Mouse (Mus musculus) embryonic facial prominence, embryonic 15.5 days (tissue): Measurements from ENCODE around the gene Rho. TPM values are rescaled to one million over a fixed set of nuclear protein-coding genes. Genes with fewer than 3 reads are reported as not detected.
A peak's percentile ranks its signal among the peaks of the same experiment; 100 is the strongest.

ENCODE experiments used
- ATAC-seq: fragments of 200-750 bp; cut with Nextera tagmentation; 2 replicates; pipeline ENCODE4 v1.8.0; 2017; ENCODE audit warnings: low read depth, moderate TSS enrichment; ENCODE audit not compliant: insufficient number of reproducible peaks, low FRiP score, low TSS enrichment
- H3K27ac ChIP-seq: fragments of 300-500 bp; sonication (generic); replicated peaks from 2 replicates; pipeline ENCODE4 v1.5.1; 2015; ENCODE audit warnings: mild to moderate bottlenecking, inconsistent platforms
- H3K27me3 ChIP-seq: fragments of 300-500 bp; sonication (generic); 2 replicates; pipeline ENCODE4 v1.6.1; 2015; ENCODE audit warnings: inconsistent platforms
- H3K36me3 ChIP-seq: fragments of 300-500 bp; sonication (generic); 2 replicates; pipeline ENCODE4 v1.6.1; 2015; ENCODE audit warnings: mild to moderate bottlenecking, inconsistent platforms
- H3K4me1 ChIP-seq: fragments of 300-500 bp; sonication (generic); 2 replicates; pipeline ENCODE4 v1.6.1; 2015; ENCODE audit warnings: inconsistent platforms
- H3K4me2 ChIP-seq: fragments of 300-500 bp; sonication (generic); replicated peaks from 2 replicates; pipeline ENCODE4 v1.6.1; 2015; ENCODE audit warnings: mild to moderate bottlenecking, inconsistent platforms
- H3K4me3 ChIP-seq: fragments of 300-500 bp; sonication (generic); replicated peaks from 2 replicates; pipeline ENCODE4 v1.5.1; 2015; ENCODE audit warnings: mild to moderate bottlenecking, inconsistent platforms
- H3K9ac ChIP-seq: fragments of 300-500 bp; sonication (generic); 2 replicates; pipeline ENCODE4 v1.6.1; 2015; ENCODE audit warnings: inconsistent platforms
- H3K9me3 ChIP-seq: fragments of 300-500 bp; sonication (generic); replicated peaks from 2 replicates; pipeline ENCODE4 v1.6.1; 2016; ENCODE audit warnings: inconsistent platforms
- WGBS: fragments of 180-500 bp; shearing (Covaris S2); methylation state at CpG from one replicate; pipeline ENCODE4 v1.1.7; 2015; 5-methylcytosine and 5-hydroxymethylcytosine counted together
- polyA plus RNA-seq: library from polyadenylated mRNA; unstranded; fragments of >200 nt; fragmentation: Nextera tagmentation; extraction: Ambion mirVana; gene quantifications from 2 replicates; pipeline ENCODE4 v1.2.1, GENCODE M21; 2015

Rho gene
- polyA plus RNA-seq, 1 experiment from 2014 or later = 0.53 TPM

DNA sequence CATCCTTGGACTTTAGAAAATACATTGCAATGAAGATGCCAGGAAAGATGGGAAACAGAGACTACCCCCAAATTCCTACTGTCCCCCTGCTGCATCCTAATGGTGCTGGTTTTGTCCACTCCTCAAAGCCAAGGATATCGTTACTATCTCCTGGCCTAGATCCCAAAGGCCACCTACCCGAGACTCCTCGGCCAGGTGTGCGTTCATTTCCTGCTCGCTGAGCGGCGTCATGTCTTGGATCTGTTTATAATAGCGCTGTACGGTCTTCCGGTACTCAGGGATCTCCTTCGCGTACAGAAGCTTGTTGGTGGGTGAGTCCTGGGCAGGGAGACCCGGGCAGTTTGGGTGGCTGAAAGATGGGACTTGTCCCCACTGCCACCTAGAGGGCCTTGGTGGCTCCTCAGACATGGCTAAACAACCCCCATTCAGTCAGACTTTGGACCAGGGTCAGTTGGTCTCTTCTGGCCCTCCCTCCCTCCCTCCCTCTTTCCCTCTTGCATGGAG, 24.9 kb downstream of the Rho start:
- peaks cover 78% of the 10 kb centered on the region for H3K4me1 ChIP-seq

DNA sequence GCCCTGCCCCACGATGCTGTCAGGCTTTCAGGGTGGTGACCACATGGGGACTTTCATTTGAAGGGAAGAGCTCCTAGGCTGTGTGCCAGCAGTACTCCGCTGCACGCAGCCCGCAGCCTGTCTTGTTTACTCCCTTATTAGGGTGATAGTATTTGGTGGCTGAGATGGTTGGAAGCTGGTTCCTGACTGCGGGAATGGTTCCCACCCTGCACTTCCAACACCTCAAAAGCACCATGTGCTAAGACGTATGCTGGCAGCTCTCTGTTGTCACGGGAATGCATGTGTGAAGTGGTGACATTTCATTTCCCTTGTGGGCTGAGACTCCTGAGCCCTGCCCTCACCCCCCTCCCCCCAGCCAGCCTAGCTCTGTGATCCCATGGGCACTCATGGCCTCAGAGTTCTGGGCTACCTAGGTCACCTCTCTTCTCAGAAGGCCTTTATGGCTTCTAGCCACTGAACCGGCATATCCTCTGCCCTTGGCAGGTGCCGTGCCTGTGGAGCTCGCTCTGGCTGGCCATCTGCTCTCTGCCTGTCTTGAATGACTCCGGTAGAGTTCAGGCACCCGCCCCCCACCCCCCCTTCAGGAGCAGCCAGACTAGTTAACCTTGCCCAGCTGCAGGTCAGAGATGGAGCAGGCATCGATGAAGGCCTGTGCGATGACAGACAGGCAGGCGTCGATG, 25.5 kb downstream of the Rho start:
- H3K36me3 ChIP-seq = 0 out of 2 replicates have a peak, but pooled peaks cover 12% of the 10 kb centered on the region
- H3K9me3 ChIP-seq = no peaks in the 10 kb centered on the region
- peak overlapping the region; percentile 80 for H3K27ac ChIP-seq
- peaks cover 83% of the 10 kb centered on the region for H3K4me1 ChIP-seq
- ATAC-seq = no peak
- H3K9ac ChIP-seq = no peak overlapping the region
- WGBS = 28% methylated on average over 15 of the region's 16 CpGs
- no peaks in the 10 kb centered on the region for H3K27me3 ChIP-seq
- no peak overlapping the region for H3K4me2 ChIP-seq
- H3K4me3 ChIP-seq = no peak overlapping the region

More for the DNA sequence above, 24.9 kb downstream of the Rho start:
- ATAC-seq = no peak
- Histone ChIP-seq H3K9ac (peak overlapping the region; percentile 19; the same call in 1 of the 2 replicates), H3K9me3 (no peaks in the 10 kb centered on the region; the same call in 1 of the 2 replicates), H3K4me3 (no peak overlapping the region), H3K36me3 (0 out of 2 replicates have a peak, but pooled peaks cover 11% of the 10 kb centered on the region), H3K27me3 (no peaks in the 10 kb centered on the region), H3K4me2 (no peak overlapping the region), H3K27ac (peak overlapping the region; percentile 48; the same call in 1 of the 2 replicates)
- WGBS = 80% methylated on average over 13 of the region's 13 CpGs

GRCm38 (mm10) chr6:115957681-115958080, 26.1 kb downstream of the Rho start:
- WGBS = 17% methylated on average over 6 of the region's 6 CpGs
- Histone ChIP-seq H3K4me2 (no peak overlapping the region), H3K27me3 (no peaks in the 10 kb centered on the region), H3K36me3 (peaks cover 18% of the 10 kb centered on the region; the same call in 1 of the 2 replicates), H3K4me1 (peaks cover 89% of the 10 kb centered on the region), H3K4me3 (no peak overlapping the region), H3K9ac (no peak overlapping the region), H3K9me3 (no peaks in the 10 kb centered on the region), H3K27ac (peak overlapping the region; percentile 80)
- ATAC-seq = peak; percentile 49

- Histone ChIP-seq H3K4me1 (peaks cover 89% of the 10 kb centered on the region), H3K36me3 (peaks cover 24% of the 10 kb centered on the region; the same call in 1 of the 2 replicates), H3K27ac (peak overlapping the region; percentile 80), H3K9ac (no peak overlapping the region), H3K27me3 (no peaks in the 10 kb centered on the region), H3K9me3 (no peaks in the 10 kb centered on the region), H3K4me3 (no peak overlapping the region), H3K4me2 (no peak overlapping the region)
- 85% methylated on average over 9 of the region's 9 CpGs for WGBS
- no peak for ATAC-seq
Observed at GRCm38 (mm10) chr6:115958445-115958844, 26.9 kb downstream of the Rho start.

- Histone ChIP-seq H3K9ac (no peak overlapping the region), H3K27ac (peak overlapping the region; percentile 74), H3K9me3 (no peaks in the 10 kb centered on the region), H3K4me1 (peaks cover 81% of the 10 kb centered on the region), H3K4me2 (no peak overlapping the region), H3K4me3 (no peak overlapping the region), H3K36me3 (peaks cover 24% of the 10 kb centered on the region; the same call in 1 of the 2 replicates), H3K27me3 (no peaks in the 10 kb centered on the region)
- WGBS = 51% methylated on average over 7 of the region's 7 CpGs
- peak; percentile 25; the same call in 1 of the 2 replicates for ATAC-seq
Observed at GRCm38 (mm10) chr6:115959151-115959691, 27.7 kb downstream of the Rho start.

GRCm38 (mm10) chr6:115960322-115960721, 28.8 kb downstream of the Rho start:
- no peak for ATAC-seq
- peaks cover 24% of the 10 kb centered on the region for H3K36me3 ChIP-seq
- no peak overlapping the region for H3K4me2 ChIP-seq
- H3K27ac ChIP-seq = peak overlapping the region; percentile 28; the same call in 1 of the 2 replicates
- 92% methylated on average over 19 of the region's 19 CpGs for WGBS
- H3K4me1 ChIP-seq = peaks cover 70% of the 10 kb centered on the region
- no peak overlapping the region for H3K9ac ChIP-seq
- no peak overlapping the region for H3K4me3 ChIP-seq
- H3K27me3 ChIP-seq = no peaks in the 10 kb centered on the region
- no peaks in the 10 kb centered on the region for H3K9me3 ChIP-seq

DNA sequence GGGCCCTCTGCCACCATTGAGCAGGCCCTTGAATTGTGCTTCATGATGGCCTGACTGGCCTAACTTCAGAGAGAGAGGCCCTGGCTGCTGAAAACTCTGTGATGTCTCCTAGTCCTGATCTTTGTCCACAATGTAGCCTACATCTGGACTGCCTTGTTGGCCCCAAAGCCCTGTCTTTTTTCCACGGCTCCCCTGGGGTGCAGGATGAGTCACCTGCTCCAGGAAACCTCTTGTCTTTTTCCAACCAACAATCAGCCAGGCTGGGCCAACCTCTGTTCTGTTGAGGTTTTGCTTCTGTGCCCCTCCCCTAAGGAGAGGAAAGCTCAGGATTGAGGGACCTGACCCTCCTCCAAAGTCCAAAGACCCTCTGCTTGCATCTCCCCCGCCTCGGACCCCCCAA, 30.2 kb downstream of the Rho start:
- H3K9ac ChIP-seq = no peak overlapping the region
- 83% methylated on average over 3 of the region's 3 CpGs for WGBS
- H3K9me3 ChIP-seq = no peaks in the 10 kb centered on the region
- H3K36me3 ChIP-seq = peaks cover 39% of the 10 kb centered on the region
- H3K4me1 ChIP-seq = peaks cover 58% of the 10 kb centered on the region
- no peak overlapping the region for H3K4me2 ChIP-seq
- peak overlapping the region; percentile 39; the same call in 1 of the 2 replicates for H3K27ac ChIP-seq
- no peak overlapping the region for H3K4me3 ChIP-seq
- no peak for ATAC-seq
- H3K27me3 ChIP-seq = no peaks in the 10 kb centered on the region

DNA sequence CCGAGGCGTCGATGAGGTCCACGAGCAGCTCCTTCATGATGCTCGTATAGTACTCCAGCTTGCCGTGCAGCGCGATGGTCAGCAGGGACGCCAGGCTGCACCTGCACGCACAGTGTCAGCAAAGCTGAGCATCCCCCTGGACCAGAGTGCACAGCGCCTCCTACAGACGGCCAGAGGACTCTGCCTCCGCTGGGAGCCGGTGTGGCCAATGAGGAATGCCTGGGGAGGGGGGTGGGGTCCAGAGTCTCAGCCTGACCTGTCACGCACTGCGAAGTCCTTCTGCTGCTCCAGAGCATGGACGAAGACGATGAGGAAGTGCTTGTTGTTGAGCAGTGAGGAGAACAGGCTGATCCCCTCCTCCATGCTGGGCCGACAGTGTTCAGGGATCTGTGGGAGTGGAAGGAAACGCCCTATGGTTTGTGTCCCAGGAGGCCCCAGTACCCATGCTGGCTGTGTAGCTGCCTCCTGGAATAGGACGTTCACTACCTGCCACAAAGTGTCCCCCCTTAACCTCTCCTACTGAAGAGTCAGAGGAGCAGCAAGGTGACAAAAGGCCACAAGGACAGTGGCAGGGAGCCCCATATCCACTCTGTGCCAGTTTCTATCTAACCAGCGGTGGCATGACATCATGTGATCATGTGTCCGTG, 31.0 kb downstream of the Rho start:
- WGBS = 45% methylated on average over 23 of the region's 23 CpGs
- Histone ChIP-seq H3K9me3 (no peaks in the 10 kb centered on the region), H3K9ac (no peak overlapping the region), H3K4me1 (peaks cover 50% of the 10 kb centered on the region), H3K4me2 (no peak overlapping the region), H3K27me3 (no peaks in the 10 kb centered on the region), H3K36me3 (peaks cover 47% of the 10 kb centered on the region), H3K27ac (no peak overlapping the region), H3K4me3 (no peak overlapping the region)
- ATAC-seq = no peak

DNA sequence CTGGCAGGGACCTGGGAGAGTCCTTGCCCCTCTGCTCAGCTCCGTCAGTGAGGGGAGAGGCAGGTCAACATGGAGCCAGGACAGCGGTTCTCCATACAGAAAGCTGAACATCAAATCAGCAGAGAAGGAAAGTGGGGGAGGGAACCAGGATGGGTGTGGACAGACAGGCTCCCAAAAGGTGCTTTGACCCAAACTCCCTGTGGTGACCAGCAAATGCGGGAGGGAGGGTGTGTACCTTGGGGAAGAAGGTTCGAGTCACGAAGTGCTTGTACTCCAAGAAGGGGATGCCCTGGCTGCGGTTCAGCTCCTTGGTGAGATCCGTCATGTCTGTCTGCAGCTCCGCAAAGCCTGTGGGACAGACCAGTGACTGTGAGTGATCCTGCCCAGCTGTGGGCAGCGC, 32.1 kb downstream of the Rho start:
- Histone ChIP-seq H3K27me3 (no peaks in the 10 kb centered on the region), H3K27ac (no peak overlapping the region), H3K9me3 (no peaks in the 10 kb centered on the region), H3K36me3 (peaks cover 52% of the 10 kb centered on the region), H3K4me1 (peaks cover 45% of the 10 kb centered on the region), H3K4me3 (no peak overlapping the region), H3K9ac (no peak overlapping the region), H3K4me2 (no peak overlapping the region)
- WGBS = 82% methylated on average over 9 of the region's 9 CpGs
- no peak for ATAC-seq

DNA sequence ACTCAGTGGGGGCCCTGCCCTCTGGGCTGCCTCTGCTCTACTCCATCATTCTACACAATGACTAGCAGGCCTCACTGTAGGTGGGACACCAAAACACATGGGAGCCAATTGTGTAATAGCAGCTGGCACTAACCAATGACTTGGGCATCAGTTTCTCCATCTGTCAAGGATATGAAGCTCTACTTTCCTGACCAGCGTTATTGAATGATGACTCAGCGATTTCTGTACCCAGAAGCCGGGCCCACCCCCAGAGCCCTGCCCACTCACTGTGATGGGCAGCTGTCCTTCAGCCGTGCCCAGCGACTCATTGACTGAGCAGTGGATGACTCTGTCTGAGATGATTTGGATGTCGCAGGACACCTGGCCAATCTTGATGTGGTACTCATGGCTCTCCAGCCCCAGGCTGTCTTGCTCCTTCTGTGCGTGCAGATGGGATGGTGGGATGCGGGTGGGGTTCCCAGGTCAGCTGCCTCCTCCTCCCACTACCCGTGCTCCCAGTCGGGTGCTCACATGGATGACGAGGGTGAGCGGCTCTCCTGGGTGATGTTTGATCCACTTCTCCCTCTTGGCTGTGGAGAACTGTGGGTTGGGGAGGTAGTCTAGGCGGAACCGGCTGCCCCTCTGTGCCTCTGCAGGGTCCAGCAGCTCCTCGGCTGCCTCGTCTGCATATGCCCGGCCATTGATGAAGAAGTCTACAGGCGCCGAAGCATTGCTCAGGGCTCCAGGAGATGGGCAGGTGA, 34.8 kb downstream of the Rho start:
- 90% methylated on average over 19 of the region's 19 CpGs for WGBS
- Histone ChIP-seq H3K27me3 (no peaks in the 10 kb centered on the region), H3K4me1 (peaks cover 40% of the 10 kb centered on the region), H3K4me2 (no peak overlapping the region), H3K9ac (no peak overlapping the region), H3K4me3 (no peak overlapping the region), H3K27ac (no peak overlapping the region), H3K36me3 (peaks cover 44% of the 10 kb centered on the region), H3K9me3 (no peaks in the 10 kb centered on the region)
- ATAC-seq = no peak
